Mouse (Mus musculus): Measurements from ENCODE around the gene Arhgap5.

Gene Arhgap5

GRCm38 (mm10) chr12:52503456-52504320 is at the start of gene Arhgap5:
Gene Arhgap5, plus strand, starts transcription at chr12:52503972.
- in situ Hi-C loops (cut with MboI; ENCODE audit: low sequenced_read_pairs), result loop anchor here (10.0 kb wide), 1 partner anchor 111 kb away; no protein-coding TSS in a partner anchor

GRCm38 (mm10) chr12:52464593-52464992 is 39.2 kb upstream of the Arhgap5 start:
- in situ Hi-C loops (cut with MboI; ENCODE audit: low sequenced_read_pairs), result no loop called here

GRCm38 (mm10) chr12:52471621-52472020 is 32.2 kb upstream of the Arhgap5 start:
- in situ Hi-C loops (cut with MboI; ENCODE audit: low sequenced_read_pairs), result no loop called here

- in situ Hi-C loops (cut with MboI; ENCODE audit: low sequenced_read_pairs), result no loop called here
Measured at GRCm38 (mm10) chr12:52473988-52474968, 29.5 kb upstream of the Arhgap5 start.

GRCm38 (mm10) chr12:52476036-52476435 is 27.7 kb upstream of the Arhgap5 start:
- in situ Hi-C loops (cut with MboI; ENCODE audit: low sequenced_read_pairs), result no loop called here

- in situ Hi-C loops (cut with MboI; ENCODE audit: low sequenced_read_pairs), result no loop called here
Measured at GRCm38 (mm10) chr12:52478611-52479010, 25.2 kb upstream of the Arhgap5 start.

- in situ Hi-C loops (cut with MboI; ENCODE audit: low sequenced_read_pairs), result no loop called here
Measured at GRCm38 (mm10) chr12:52479323-52479722, 24.4 kb upstream of the Arhgap5 start.

- in situ Hi-C loops (cut with MboI; ENCODE audit: low sequenced_read_pairs), result no loop called here
Measured at GRCm38 (mm10) chr12:52480851-52481250, 22.9 kb upstream of the Arhgap5 start.

- in situ Hi-C loops (cut with MboI; ENCODE audit: low sequenced_read_pairs), result no loop called here
Measured at GRCm38 (mm10) chr12:52481969-52482550, 21.7 kb upstream of the Arhgap5 start.

GRCm38 (mm10) chr12:52483219-52483618 is 20.6 kb upstream of the Arhgap5 start:
- in situ Hi-C loops (cut with MboI; ENCODE audit: low sequenced_read_pairs), result no loop called here

GRCm38 (mm10) chr12:52488266-52488975 is 15.4 kb upstream of the Arhgap5 start:
- in situ Hi-C loops (cut with MboI; ENCODE audit: low sequenced_read_pairs), result no loop called here

GRCm38 (mm10) chr12:52493281-52493681 is 10.5 kb upstream of the Arhgap5 start:
- in situ Hi-C loops (cut with MboI; ENCODE audit: low sequenced_read_pairs), result no loop called here

GRCm38 (mm10) chr12:52497209-52497608 is 6.6 kb upstream of the Arhgap5 start:
- in situ Hi-C loops (cut with MboI; ENCODE audit: low sequenced_read_pairs), result no loop called here

GRCm38 (mm10) chr12:52500915-52501833 is 2.6 kb upstream of the Arhgap5 start:
- in situ Hi-C loops (cut with MboI; ENCODE audit: low sequenced_read_pairs), result loop anchor here (10.0 kb wide), 1 partner anchor 114 kb away; no protein-coding TSS in a partner anchor

GRCm38 (mm10) chr12:52502161-52502560 is 1.6 kb upstream of the Arhgap5 start:
- in situ Hi-C loops (cut with MboI; ENCODE audit: low sequenced_read_pairs), result loop anchor here (10.0 kb wide), 1 partner anchor 113 kb away; no protein-coding TSS in a partner anchor

GRCm38 (mm10) chr12:52503131-52503455 is 679 bp upstream of the Arhgap5 start:
- in situ Hi-C loops (cut with MboI; ENCODE audit: low sequenced_read_pairs), result loop anchor here (10.0 kb wide), 1 partner anchor 112 kb away; no protein-coding TSS in a partner anchor

- in situ Hi-C loops (cut with MboI; ENCODE audit: low sequenced_read_pairs), result loop anchor here (10.0 kb wide), 1 partner anchor 110 kb away; no protein-coding TSS in a partner anchor
Measured at GRCm38 (mm10) chr12:52504331-52505181, 784 bp downstream of the Arhgap5 start.

- in situ Hi-C loops (cut with MboI; ENCODE audit: low sequenced_read_pairs), result no loop called here
Measured at GRCm38 (mm10) chr12:52524699-52525098, 20.9 kb downstream of the Arhgap5 start.
